Mouse (Mus musculus) heart, adult 2 months (tissue): ENCODE measurements around the gene Tmem9b.

ENCODE experiments used
- CTCF ChIP-seq: fragments of 200-600 bp; IDR thresholded peaks from 2 replicates; pipeline ENCODE4 v1.8.1; 2022; ENCODE audit warnings: antibody characterized with exemption, mild to moderate bottlenecking, moderate library complexity
- POLR2A ChIP-seq: fragments of 200-500 bp; IDR thresholded peaks from 2 replicates; pipeline ENCODE4 v1.6.1; 2011; ENCODE audit warnings: mild to moderate bottlenecking, low read depth, low read length, control low read depth; ENCODE audit not compliant: insufficient read depth

- TF ChIP-seq CTCF = no peak
- TF ChIP-seq POLR2A = no peak
These were observed 35.2 kb upstream of the Tmem9b start for GRCm38 (mm10) chr7:109787860-109788259.
